Mouse (Mus musculus) heart, adult 2 months (tissue): ENCODE data around the gene Pole2. TPM values are rescaled to one million over a fixed set of nuclear protein-coding genes. Genes with fewer than 3 reads are reported as not detected.

ENCODE experiments used
- DNase-seq, 2 experiments: peaks; one replicate each; pipeline ENCODE4 v3.0.0; 2021
- H3K27ac ChIP-seq: fragments of 200-600 bp; 2 replicates; pipeline ENCODE4 v1.8.1; 2022
- H3K27me3 ChIP-seq: fragments of 200-500 bp; 2 replicates; pipeline ENCODE4 v1.6.1; 2012; ENCODE audit warnings: mild to moderate bottlenecking, low read length, inconsistent platforms, mixed read lengths; ENCODE audit not compliant: control insufficient read depth, insufficient read depth
- H3K36me3 ChIP-seq: fragments of 200-500 bp; 2 replicates; pipeline ENCODE4 v1.6.1; 2012; ENCODE audit warnings: low read length, inconsistent platforms; ENCODE audit not compliant: control insufficient read depth, insufficient read depth
- H3K4me1 ChIP-seq: fragments of 200-500 bp; 2 replicates; pipeline ENCODE4 v1.6.1; 2011; ENCODE audit warnings: low read length; ENCODE audit not compliant: control insufficient read depth, insufficient read depth
- H3K4me3 ChIP-seq: fragments of 200-600 bp; 2 replicates; pipeline ENCODE4 v1.8.1; 2022
- H3K79me2 ChIP-seq: fragments of 200-500 bp; replicated peaks from 2 replicates; pipeline ENCODE4 v1.6.1; 2012; ENCODE audit warnings: mild to moderate bottlenecking, inconsistent platforms, low read length, moderate library complexity, mixed read lengths; ENCODE audit not compliant: control insufficient read depth, insufficient read depth
- H3K9ac ChIP-seq: fragments of 200-500 bp; 2 replicates; pipeline ENCODE4 v1.6.1; 2012; ENCODE audit warnings: low read depth, mild to moderate bottlenecking, control low read depth, inconsistent platforms, low read length, mixed read lengths
- CTCF ChIP-seq: fragments of 200-600 bp; IDR thresholded peaks from 2 replicates; pipeline ENCODE4 v1.8.1; 2022; ENCODE audit warnings: antibody characterized with exemption, mild to moderate bottlenecking, moderate library complexity
- EP300 ChIP-seq: fragments of 200-500 bp; IDR thresholded peaks from 2 replicates; pipeline ENCODE4 v1.6.1; 2011; ENCODE audit warnings: low read depth, low read length, control low read depth; ENCODE audit not compliant: insufficient read depth
- POLR2A ChIP-seq: fragments of 200-500 bp; IDR thresholded peaks from 2 replicates; pipeline ENCODE4 v1.6.1; 2011; ENCODE audit warnings: mild to moderate bottlenecking, low read depth, low read length, control low read depth; ENCODE audit not compliant: insufficient read depth
- WGBS: fragments of 180-500 bp; shearing (Covaris S2); methylation state at CpG from one replicate; pipeline ENCODE4 v1.1.7; 2018; 5-methylcytosine and 5-hydroxymethylcytosine counted together
- intact Hi-C: fragments of 180-260 bp; cut with DNase I; formaldehyde crosslinking; loops from one replicate; pipeline ENCODE4 v1.15.1; 2025
- polyA plus RNA-seq: library from polyadenylated mRNA; depleted of rRNA; stranded (reverse); fragments of >200 nt; gene quantifications from 2 replicates; pipeline ENCODE4 v1.2.3, GENCODE M21; 2012
- total RNA-seq, 2 experiments: library from RNA; stranded (reverse); gene quantifications; 2 replicates each; pipeline ENCODE4 v1.2.3; 2021

The Pole2 gene
- total and polyA plus RNA-seq, 3 experiments = 0.27 to 1.00 (median 0.63) TPM

DNA sequence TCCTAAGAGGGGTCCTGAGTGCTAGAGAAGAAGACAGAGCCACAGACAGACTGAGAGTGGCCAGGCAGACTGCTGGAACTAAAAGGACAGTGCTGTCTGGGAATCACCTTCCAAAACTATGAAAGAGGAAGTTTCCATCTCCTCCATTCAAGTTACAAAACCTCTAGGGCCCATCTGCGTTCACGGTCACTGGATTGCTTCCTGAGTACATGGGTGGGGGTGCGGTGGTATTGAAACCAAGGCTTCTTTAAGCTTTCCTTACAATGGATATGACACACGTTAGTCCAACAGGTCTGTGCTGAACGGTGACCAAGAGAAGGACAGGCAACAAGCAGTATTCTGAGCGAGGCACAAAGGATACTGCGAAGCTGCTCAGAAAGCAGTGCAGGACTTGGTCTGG is 13.6 kb downstream of the Pole2 start:
- H3K4me1 ChIP-seq = no peaks in the 10 kb centered on the region
- no peaks in the 10 kb centered on the region for H3K27me3 ChIP-seq
- whole genome bisulfite sequencing = 87% methylated on average over 7 of the region's 7 CpGs
- no peaks in the 10 kb centered on the region for H3K79me2 ChIP-seq
- intact Hi-C loops = no loop called here
- no peaks in the 10 kb centered on the region for H3K36me3 ChIP-seq
- no peak overlapping the region for H3K4me3 ChIP-seq
- TF ChIP-seq CTCF (no peak), POLR2A (no peak)
- no peak for DNase-seq
- H3K9ac ChIP-seq = no peak overlapping the region
- no peak overlapping the region for H3K27ac ChIP-seq

GRCm38 (mm10) chr12:69213186-69213777 is 14.7 kb downstream of the Pole2 start:
- no peaks in the 10 kb centered on the region for H3K79me2 ChIP-seq
- 93% methylated on average over 13 of the region's 13 CpGs for WGBS
- intact Hi-C loops = no loop called here
- H3K36me3 ChIP-seq = no peaks in the 10 kb centered on the region
- no peak overlapping the region for H3K4me3 ChIP-seq
- no peak overlapping the region for H3K27ac ChIP-seq
- DNase-seq = no peak
- no peaks in the 10 kb centered on the region for H3K4me1 ChIP-seq
- H3K27me3 ChIP-seq = no peaks in the 10 kb centered on the region
- TF ChIP-seq CTCF = peak; percentile 42
- TF ChIP-seq EP300 = no peak
- no peak overlapping the region for H3K9ac ChIP-seq

GRCm38 (mm10) chr12:69211057-69211456 is 16.9 kb downstream of the Pole2 start:
- 48% methylated on average over 5 of the region's 5 CpGs for whole genome bisulfite sequencing
- H3K79me2 ChIP-seq = no peaks in the 10 kb centered on the region
- no peaks in the 10 kb centered on the region for H3K36me3 ChIP-seq
- no peak overlapping the region for H3K9ac ChIP-seq
- no peak for DNase-seq
- intact Hi-C loops = no loop called here
- no peak overlapping the region for H3K4me3 ChIP-seq
- no peak overlapping the region for H3K27ac ChIP-seq
- no peaks in the 10 kb centered on the region for H3K27me3 ChIP-seq
- no peaks in the 10 kb centered on the region for H3K4me1 ChIP-seq
- TF ChIP-seq EP300 (no peak), POLR2A (no peak), CTCF (peak; percentile 64)

GRCm38 (mm10) chr12:69210056-69210979 is 17.7 kb downstream of the Pole2 start:
- Histone ChIP-seq H3K9ac (no peak overlapping the region), H3K4me3 (no peak overlapping the region), H3K79me2 (no peaks in the 10 kb centered on the region), H3K4me1 (no peaks in the 10 kb centered on the region), H3K27me3 (no peaks in the 10 kb centered on the region), H3K27ac (no peak overlapping the region), H3K36me3 (no peaks in the 10 kb centered on the region)
- intact Hi-C loops = no loop called here
- TF ChIP-seq EP300 = no peak
- no peak for TF ChIP-seq POLR2A
- TF ChIP-seq CTCF = no peak
- WGBS = 79% methylated on average over 18 of the region's 18 CpGs
- no peak for DNase-seq

- TF ChIP-seq POLR2A = no peak
- TF ChIP-seq EP300 = no peak
- peak; percentile 40 for TF ChIP-seq CTCF
- Histone ChIP-seq H3K79me2 (no peaks in the 10 kb centered on the region), H3K36me3 (no peaks in the 10 kb centered on the region), H3K9ac (no peak overlapping the region), H3K4me1 (no peaks in the 10 kb centered on the region), H3K27me3 (no peaks in the 10 kb centered on the region), H3K4me3 (no peak overlapping the region), H3K27ac (no peak overlapping the region)
- intact Hi-C loops = no loop called here
- 96% methylated on average over 2 of the region's 2 CpGs for WGBS
- no peak for DNase-seq
These were observed 19.5 kb downstream of the Pole2 start for GRCm38 (mm10) chr12:69208520-69208919.

DNA sequence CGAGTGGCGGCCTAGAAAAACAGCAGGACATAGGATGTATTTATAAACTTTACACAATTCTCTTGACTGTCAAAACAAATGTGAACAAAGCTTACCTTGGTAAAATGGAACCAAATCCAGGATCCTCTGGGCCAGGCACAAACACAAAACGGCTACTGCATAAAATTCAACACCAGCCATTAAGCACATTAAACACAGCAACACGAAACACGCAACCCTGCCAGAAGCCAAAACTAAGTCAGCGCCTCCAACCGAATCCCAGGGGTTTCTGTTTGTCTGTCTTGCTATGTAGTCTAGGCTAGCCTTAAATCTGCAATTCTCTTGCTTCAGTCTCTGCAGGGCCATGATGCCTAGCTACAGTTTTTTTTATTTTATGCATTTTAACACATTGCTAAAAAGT is 20.1 kb downstream of the Pole2 start:
- intact Hi-C loops = no loop called here
- H3K4me1 ChIP-seq = no peaks in the 10 kb centered on the region
- H3K36me3 ChIP-seq = no peaks in the 10 kb centered on the region
- H3K79me2 ChIP-seq = no peaks in the 10 kb centered on the region
- no peak overlapping the region for H3K4me3 ChIP-seq
- no peak for DNase-seq
- H3K27me3 ChIP-seq = no peaks in the 10 kb centered on the region
- TF ChIP-seq POLR2A = no peak
- H3K9ac ChIP-seq = no peak overlapping the region
- H3K27ac ChIP-seq = no peak overlapping the region
- WGBS = 95% methylated on average over 7 of the region's 7 CpGs
